Mouse (Mus musculus): ENCODE measurements at regions not wholly inside any gene's neighbourhood (a gene's known extent, or its start where the extent isn't known, plus 50 kb on each side); places are given as distances from the start of the nearest gene placed in this dataset.
"Not testable (repeated sequence)": the region's sequence is repeated elsewhere in the genome, so short reads cannot be mapped to it uniquely, and the experiment has no call there.

DNA sequence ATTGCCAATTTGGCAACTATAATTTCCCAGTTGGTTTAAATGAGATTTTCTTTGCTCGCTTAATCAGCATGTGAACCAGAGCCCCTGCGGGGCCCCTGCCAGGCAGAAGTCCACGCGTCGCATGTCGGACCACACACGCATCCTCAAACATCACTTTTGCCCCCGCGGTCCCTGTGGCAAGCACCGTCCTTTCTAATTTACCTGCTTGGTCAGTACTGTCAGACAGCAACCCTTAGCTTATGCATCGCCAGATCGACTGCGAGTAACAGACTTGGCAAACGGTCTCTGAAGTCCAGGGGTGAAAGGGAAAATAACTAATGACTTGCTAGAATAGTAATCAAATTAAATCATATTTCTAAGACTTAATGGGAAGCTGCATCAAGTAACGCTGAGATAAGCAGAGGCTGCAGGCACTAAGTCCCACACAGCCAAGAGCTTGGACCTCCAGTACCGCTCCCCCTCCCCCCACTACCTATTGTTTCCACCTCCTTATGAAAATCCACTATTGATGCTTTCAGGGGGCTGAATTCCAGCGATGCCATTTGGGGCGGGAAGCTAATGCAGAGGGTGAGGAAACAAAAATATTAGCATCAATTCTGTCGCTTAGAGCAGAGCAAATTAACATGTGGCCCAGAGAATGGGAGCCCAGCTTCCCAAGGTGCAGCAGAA lies 142.0 kb upstream of the Cntnap4 start:
- DNase-seq, result no peak

- no peak for DNase-seq
Measured at GRCm38 (mm10) chr8:112411968-112412367, 157.9 kb upstream of the Cntnap4 start.

DNA sequence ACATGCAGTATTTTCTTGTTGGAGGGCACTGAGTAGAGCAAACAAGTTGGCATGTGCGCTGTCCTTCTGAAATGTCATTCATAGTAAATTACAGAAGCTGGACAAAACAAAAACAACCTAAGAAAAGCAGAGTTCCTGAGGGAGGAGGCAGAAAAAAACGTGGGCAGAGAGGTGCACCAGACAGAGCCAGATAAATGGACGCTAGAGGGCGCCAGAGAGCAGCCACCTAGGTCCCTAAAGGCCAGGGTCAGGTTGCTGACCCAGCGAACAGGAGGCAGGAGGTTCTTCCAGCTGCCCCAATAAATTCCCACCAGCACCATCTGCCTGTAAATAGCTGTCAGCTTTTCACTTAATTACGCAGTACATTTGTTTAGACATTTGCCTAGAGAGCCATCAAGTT lies 158.6 kb upstream of the Cntnap4 start:
- DNase-seq, result peak; percentile 6

DNA sequence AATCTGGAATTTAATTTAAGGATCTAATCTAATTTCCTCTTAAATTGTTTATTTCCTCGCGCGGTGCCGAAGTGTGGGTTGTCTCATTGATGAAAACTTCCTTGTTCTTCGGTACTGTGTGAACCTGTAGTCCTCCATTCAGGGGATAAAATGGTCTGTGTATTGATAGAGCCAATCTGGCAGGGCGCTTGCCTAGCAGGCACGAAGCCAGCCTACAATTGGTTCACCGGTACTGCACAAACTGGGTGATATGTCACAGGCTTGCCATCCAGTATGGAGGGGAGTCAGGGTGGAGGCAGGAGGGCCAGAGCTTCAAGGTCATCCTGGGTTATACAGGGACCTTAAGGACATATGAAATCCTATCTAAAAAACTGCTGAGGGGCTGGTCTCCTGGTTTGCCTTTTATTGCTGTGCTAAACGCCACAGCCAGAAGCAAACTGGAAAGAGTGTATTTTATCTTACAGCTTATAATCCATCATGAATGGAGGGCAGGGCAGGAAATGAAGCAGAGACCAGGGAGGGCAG lies 161.6 kb upstream of the Cntnap4 start:
- no peak for DNase-seq

DNA sequence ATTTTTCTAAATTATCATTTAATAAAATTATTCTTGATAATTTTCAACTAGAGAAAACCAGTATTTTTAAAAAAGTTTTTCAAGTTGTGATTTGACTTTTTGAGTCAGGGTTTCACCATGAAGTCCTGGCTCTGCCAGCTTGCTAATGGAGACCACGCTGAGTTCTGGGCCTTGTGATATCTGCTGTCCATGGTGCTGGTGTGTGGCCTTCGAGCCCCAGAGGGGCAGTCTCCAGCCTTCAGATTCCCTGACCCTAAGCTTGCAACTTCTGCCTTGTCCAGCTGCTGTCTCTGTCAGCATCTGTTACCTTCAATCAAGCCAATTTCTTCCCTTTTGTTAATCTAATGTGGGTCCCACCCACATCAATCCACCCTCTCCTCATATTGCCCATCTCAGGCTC lies 165.8 kb upstream of the Cntnap4 start:
- no peak for DNase-seq

DNA sequence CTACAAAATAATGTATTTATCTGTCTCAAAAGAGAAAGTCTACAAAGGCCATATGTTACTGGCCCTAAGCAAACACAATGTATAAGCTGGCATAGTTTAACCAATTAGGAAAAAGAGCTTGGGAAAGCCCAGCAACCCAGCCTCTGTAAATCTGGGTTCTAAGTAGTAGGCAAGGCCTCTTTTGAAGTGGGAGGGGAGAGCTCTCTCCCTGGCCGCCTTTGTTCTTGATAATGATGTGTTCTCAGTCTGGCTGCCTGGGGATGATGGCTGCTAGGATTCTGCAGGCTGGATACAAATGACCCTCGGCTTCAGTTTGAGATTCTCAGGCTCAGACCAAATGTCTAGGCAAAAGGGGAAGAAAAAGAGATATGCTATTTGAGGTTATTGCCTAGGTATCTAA lies 172.4 kb upstream of the Cntnap4 start:
- DNase-seq, result no peak

DNA sequence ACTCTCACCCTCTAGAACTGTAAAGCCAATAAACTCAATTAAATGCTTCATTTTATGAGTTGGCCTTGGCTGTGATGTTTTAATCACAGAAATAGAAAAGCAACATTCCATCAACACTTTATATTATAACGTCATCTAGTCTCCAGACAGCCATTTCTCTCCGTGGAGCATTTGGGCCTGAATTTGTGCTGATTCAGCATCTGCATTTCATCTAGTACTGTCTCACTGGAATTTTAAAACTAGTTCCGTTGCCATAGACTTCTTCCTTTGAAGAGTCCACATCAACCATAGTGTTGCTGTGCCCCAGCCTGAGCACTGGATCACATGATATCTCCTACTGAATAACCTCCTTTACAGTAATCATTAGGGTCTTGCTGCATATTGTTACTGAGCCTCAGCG lies 179.7 kb upstream of the Cntnap4 start:
- no peak for DNase-seq

- DNase-seq, result no peak
Measured at GRCm38 (mm10) chr8:112348323-112348722, 221.5 kb upstream of the Cntnap4 start.

- DNase-seq, result no peak
Measured at GRCm38 (mm10) chr8:112333171-112333570, 236.7 kb upstream of the Cntnap4 start.

GRCm38 (mm10) chr8:112332021-112332420 lies 237.8 kb upstream of the Cntnap4 start:
- DNase-seq, result no peak

DNA sequence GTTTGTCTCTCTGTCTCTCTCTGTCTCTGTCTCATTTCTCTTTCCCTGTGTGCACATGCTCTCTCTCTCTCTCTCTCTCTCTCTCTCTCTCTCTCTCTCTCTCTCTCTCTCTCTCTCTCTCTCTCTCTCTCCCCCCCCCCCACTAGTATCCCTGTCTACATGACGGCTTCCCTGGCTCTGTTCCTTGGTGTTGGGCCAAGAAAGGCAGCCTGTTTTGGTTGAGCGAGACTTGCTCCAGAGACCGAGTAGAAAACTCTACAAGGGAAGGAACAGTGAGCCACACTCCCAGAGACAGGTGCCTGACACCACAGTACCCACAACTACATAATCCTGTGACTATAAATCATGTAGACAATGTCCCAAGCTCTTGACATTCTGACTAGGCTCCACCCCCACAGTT lies 260.0 kb upstream of the Cntnap4 start:
- no peak for DNase-seq

DNA sequence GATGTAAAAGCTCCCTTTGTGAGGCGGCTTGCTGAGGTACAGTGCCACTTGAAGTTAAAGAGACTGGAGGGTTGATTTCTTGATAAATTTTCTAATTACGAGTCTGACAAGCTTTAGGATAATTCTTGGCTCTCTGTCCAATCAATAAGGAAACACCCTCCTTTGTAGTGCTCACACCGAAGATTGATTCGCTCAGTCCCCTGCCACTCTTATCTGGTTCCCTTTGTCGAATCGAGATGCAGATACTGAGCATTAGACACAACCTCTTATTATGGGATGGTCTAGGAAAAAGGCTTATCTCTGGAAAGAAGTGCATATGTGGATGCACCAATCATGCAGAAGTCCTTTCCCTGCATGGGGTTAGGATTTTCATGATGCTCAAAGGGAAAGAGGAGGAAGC lies 261.5 kb upstream of the Cntnap4 start:
- no peak for DNase-seq

DNA sequence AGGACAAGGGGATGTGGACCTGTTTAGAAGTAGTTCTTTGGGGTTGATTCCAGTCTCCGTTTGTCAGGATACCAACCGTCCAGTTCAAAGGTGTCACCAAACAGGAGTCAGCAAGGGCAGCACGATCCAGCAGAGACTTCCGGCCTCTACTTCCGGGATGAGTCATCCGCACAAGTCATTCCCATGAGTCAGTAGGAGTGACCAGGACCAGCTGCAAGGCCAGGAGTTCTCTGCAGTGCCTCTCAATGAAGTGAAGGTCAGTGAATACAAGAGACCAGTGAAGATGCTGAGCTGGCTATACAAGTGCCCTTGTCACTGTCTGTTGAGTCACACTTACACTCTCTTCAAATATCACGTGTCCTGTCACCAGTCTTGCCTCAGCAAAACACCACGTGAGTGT lies 272.8 kb upstream of the Cntnap4 start:
- no peak for DNase-seq

DNA sequence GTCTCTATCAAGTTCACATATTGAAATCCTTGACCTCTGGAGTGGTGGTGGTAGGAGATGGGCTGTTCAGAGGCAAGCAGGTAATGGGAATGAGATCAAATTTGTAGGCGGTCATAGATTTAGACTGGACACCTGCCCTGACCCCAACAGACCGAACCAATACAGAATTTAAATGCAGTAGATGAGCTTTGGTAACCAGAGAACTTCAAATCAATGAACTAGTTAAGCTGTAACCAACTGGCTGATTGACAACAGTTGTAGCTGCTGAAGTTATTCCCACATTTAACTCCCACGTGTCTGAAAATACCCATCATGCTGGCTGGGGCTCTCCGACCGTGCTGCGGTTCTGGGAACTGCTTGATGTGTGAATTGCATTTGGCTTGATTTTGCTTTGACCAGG lies 268.5 kb upstream of the Gm6793 start:
- no peak for DNase-seq

DNA sequence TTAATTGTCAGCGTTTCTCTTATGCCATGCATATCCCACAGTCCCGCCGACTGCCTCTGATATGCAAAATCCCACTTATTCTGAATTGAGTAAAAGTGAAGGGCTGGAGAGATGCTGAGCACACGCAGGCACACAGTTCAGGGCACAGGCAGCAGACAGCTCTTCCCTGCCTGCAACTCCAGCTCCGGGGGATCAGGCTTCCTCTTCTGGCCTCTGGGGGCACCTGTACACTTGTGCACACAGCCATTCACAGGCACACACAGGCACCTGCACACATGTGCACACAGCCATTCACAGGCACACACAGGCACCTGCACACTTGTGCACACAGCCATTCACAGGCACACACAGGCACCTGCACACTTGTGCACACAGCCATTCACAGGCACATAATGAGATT lies 254.8 kb upstream of the Gm6793 start:
- no peak for DNase-seq

GRCm38 (mm10) chr8:112269214-112269566 lies 254.4 kb upstream of the Gm6793 start:
- no peak for DNase-seq

- DNase-seq, result no peak
Measured at GRCm38 (mm10) chr8:112268544-112269213, 253.8 kb upstream of the Gm6793 start.

DNA sequence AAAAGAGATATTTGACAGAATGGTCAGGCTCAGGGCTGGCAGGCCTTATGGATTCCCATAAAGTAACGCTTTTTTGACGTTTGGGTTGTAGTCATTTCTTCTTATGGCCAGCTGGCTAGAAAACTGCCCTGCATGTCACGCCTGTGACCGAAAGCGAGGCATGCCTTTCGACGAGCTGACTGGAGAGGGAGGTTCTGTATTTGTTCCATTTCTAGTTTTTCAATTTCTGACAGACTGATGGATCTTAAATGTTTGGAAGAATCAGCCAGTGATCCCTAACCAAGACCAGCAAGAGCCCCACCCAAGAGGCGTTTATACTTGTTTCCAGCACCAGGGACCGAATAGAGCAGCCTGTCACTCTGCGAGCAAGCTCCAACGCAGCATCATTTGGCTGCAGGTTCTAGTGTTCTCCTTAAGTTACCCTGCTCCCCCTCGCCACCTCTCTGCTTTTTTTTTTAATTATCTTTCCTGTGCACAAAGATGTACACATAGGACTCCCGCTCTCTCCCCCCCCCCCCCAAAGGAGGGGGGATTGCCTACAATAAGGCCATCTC lies 243.2 kb upstream of the Gm6793 start:
- no peak for DNase-seq

DNA sequence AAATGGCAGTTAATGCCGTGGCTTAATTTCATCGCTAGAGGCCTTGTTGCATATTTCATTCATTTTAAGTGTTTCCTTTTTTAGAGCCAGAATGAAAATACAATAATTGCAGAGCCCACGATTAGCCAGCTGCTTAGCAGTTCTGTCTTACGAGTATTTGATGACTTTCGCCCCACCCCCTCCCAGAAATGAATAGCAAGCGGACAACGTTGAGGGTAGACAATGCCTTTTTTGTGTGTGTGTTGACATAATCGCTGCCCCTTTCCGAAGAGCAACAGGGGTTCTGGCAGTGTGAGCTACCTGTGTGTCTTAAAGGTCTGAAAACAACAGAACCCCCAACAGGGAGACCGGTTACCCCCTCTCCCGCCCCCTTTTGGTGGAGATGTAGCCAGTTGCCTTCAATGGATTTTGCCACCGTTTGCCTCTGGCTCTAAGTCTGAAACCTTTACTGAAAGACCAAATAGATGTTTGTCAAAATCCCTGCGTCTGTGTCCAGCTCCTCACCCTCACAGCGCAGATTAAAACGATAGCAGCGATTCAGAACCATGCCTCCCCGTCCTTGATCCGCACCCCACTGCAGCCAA lies 242.6 kb upstream of the Gm6793 start:
- DNase-seq, result no peak

GRCm38 (mm10) chr8:112246629-112247028 lies 231.8 kb upstream of the Gm6793 start:
- DNase-seq, result not testable (repeated sequence)

DNA sequence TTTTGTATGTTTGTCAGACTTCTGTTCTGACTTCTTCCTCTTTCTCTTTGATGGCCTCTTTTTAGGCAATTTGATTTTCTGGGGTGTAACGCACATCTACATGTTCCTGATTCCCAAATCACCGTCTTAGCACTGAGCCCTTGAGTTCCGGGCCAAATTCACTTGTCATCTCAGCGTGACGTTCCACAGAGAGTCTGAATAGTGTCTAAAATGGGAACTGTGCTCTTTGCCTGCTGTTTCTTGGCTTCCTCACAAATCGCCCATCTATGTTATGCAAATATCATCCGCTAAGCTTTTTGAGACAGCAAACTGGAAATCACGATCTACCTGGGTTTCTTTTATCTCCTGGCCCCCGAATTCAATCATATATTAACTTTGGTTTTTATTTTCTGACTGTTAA lies 223.8 kb upstream of the Gm6793 start:
- DNase-seq, result no peak

DNA sequence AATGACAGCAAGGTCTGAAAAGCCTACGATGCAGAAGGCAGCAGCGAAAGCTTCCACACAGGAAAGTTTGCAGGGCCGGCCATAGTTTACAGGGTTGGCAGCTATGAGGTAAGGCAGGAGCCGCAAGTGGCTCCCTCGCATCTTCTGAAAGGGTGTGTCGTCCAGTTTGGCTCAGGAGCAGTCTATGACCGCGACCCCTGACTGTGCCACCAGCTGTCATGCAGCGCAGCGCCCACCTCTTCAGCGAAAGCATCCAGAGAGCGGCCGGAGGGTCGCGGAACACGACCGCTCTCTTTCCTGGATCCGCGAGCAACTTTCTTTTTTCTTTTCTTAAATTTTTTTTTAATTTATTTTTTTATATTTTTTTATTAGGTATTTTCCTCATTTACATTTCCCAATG lies 221.9 kb upstream of the Gm6793 start:
- DNase-seq, result not testable (repeated sequence)

- DNase-seq, result no peak
Measured at GRCm38 (mm10) chr8:112219656-112220055, 204.8 kb upstream of the Gm6793 start.

DNA sequence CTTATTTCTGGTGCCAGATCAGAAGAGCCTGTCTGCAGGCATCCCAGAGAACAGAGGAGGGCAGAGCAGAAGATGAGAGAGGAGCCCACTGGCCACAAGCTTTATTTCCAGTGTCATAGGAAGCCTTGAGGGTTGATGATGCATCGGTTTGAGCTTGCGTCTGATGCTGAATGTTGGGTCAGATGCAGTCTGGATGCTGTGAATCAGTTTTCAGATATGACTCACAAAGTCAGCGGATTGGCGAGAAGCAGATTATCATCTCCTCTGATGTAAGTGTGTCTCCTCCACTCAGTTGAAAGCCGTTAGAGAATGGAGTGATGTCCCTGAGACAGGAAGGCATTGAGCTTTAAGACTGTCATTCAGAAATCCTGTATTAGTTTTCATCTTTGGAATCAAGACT lies 197.3 kb upstream of the Gm6793 start:
- no peak for DNase-seq
